20 mouse cellular contexts compared by ENCODE assay signal in genomic region chr2:163394977-163395376, GRCm38 (mm10). TPM values are rescaled to one million over a fixed set of nuclear protein-coding genes. Genes with fewer than 3 reads are reported as not detected.
DNase-seq lines count a peak whose midpoint lies in the region; ATAC-seq and TF ChIP-seq lines count a peak whose summit lies in the region.
"Had no signal": no experiment of that assay in that cellular context is flagged by ENCODE, and none has a peak within 500 bp of the region (broad histone marks: within the 10 kb centered on the region; RNA-seq: fewer than 3 reads in every experiment).

No protein-coding gene starts in this region.

- no peak overlapping the region for H3K27ac ChIP-seq in lung, embryonic 15.5 days
- H3K27ac ChIP-seq in heart, embryonic 14.5 days (replicated peaks in 1 of 2; ENCODE audit: control insufficient read depth in 1 of 2, insufficient read depth in 1 of 2, low read depth in 2 of 2, low read length in 2 of 2): peak overlapping the region; percentile 84 to 95
- no peak overlapping the region for H3K27ac ChIP-seq in intestine, embryonic 16.5 days (ENCODE audit: low read length)
- no peak overlapping the region for H3K27ac ChIP-seq in liver, postnatal 0 days (ENCODE audit: low read depth)
- H3K27ac ChIP-seq: forebrain, embryonic 10.5 days; hindbrain, embryonic 10.5 days; kidney, embryonic 15.5 days; limb, embryonic 10.5 days; neural tube, embryonic 15.5 days had no signal

- H3K9ac ChIP-seq in lung, embryonic 15.5 days: no peak overlapping the region
- peak overlapping the region; percentile 94 for H3K9ac ChIP-seq in heart, embryonic 14.5 days (ENCODE audit: low read length)
- peak overlapping the region; percentile 52 for H3K9ac ChIP-seq in intestine, embryonic 16.5 days (ENCODE audit: low read depth, low read length)
- no peak overlapping the region for H3K9ac ChIP-seq in liver, postnatal 0 days (replicated peaks)
- H3K9ac ChIP-seq: kidney, embryonic 15.5 days; neural tube, embryonic 15.5 days had no signal

- no peaks in the 10 kb centered on the region for H3K9me3 ChIP-seq in lung, embryonic 15.5 days
- H3K9me3 ChIP-seq in heart, embryonic 14.5 days (ENCODE audit: control insufficient read depth, low read length): no peaks in the 10 kb centered on the region
- no peaks in the 10 kb centered on the region for H3K9me3 ChIP-seq in intestine, embryonic 16.5 days (ENCODE audit: control insufficient read depth, low read length)
- no peaks in the 10 kb centered on the region for H3K9me3 ChIP-seq in liver, postnatal 0 days (ENCODE audit: low read length)
- H3K9me3 ChIP-seq: forebrain, embryonic 10.5 days; hindbrain, embryonic 10.5 days; kidney, embryonic 15.5 days; limb, embryonic 10.5 days; neural tube, embryonic 15.5 days had no signal

- 0 out of 2 replicates have a peak, but pooled peaks cover 4% of the 10 kb centered on the region for H3K4me1 ChIP-seq in lung, embryonic 15.5 days
- H3K4me1 ChIP-seq in heart, embryonic 14.5 days (ENCODE audit: control insufficient read depth in 2 of 2, insufficient read depth in 2 of 2, low read length in 2 of 2): peaks cover 29 to 32% of the 10 kb centered on the region in 2 experiments
- H3K4me1 ChIP-seq in intestine, embryonic 16.5 days (ENCODE audit: control insufficient read depth, insufficient read depth, low read length): no peaks in the 10 kb centered on the region
- H3K4me1 ChIP-seq in liver, postnatal 0 days (ENCODE audit: insufficient read depth): no peaks in the 10 kb centered on the region
- H3K4me1 ChIP-seq: neural tube, embryonic 15.5 days had no signal

- no peaks in the 10 kb centered on the region for H3K27me3 ChIP-seq in lung, embryonic 15.5 days
- no peaks in the 10 kb centered on the region for H3K27me3 ChIP-seq in heart, embryonic 14.5 days (ENCODE audit: control insufficient read depth, insufficient read depth, low read length)
- H3K27me3 ChIP-seq in intestine, embryonic 16.5 days (replicated peaks; ENCODE audit: control insufficient read depth, insufficient read depth, low read length): no peaks in the 10 kb centered on the region
- no peaks in the 10 kb centered on the region for H3K27me3 ChIP-seq in liver, postnatal 0 days (ENCODE audit: insufficient read depth, low read length)
- H3K27me3 ChIP-seq: kidney, embryonic 15.5 days had no signal

- TF ChIP-seq CTCF in liver, postnatal 0 days (IDR thresholded peaks at IDR 0.05; ENCODE audit: low read depth): no peak

- H3K4me2 ChIP-seq in lung, embryonic 15.5 days: peak overlapping the region; percentile 24; the same call in 1 of the 2 replicates
- H3K4me2 ChIP-seq in heart, embryonic 14.5 days (ENCODE audit: low read length): peak overlapping the region; percentile 80
- H3K4me2 ChIP-seq in intestine, embryonic 16.5 days (ENCODE audit: low read depth, low read length): no peak overlapping the region; the same call in 1 of the 2 replicates
- no peak overlapping the region for H3K4me2 ChIP-seq in liver, postnatal 0 days (ENCODE audit: low read depth, low read length)
- H3K4me2 ChIP-seq: liver, embryonic 11.5 days; midbrain, embryonic 11.5 days; neural tube, embryonic 15.5 days had no signal

- H3K36me3 ChIP-seq in lung, embryonic 15.5 days: no peaks in the 10 kb centered on the region
- H3K36me3 ChIP-seq in heart, embryonic 14.5 days (ENCODE audit: control insufficient read depth, insufficient read depth, low read length): peaks cover 14% of the 10 kb centered on the region
- no peaks in the 10 kb centered on the region for H3K36me3 ChIP-seq in intestine, embryonic 16.5 days (ENCODE audit: control insufficient read depth, insufficient read depth, low read length)
- no peaks in the 10 kb centered on the region for H3K36me3 ChIP-seq in liver, postnatal 0 days (replicated peaks; ENCODE audit: insufficient read depth, low read length)
- H3K36me3 ChIP-seq: forebrain, embryonic 10.5 days; hindbrain, embryonic 10.5 days; kidney, embryonic 15.5 days; limb, embryonic 10.5 days; neural tube, embryonic 15.5 days had no signal

- no peak for TF ChIP-seq EP300 in liver, postnatal 0 days (IDR thresholded peaks at IDR 0.05; ENCODE audit: low read depth)

- ATAC-seq in lung, embryonic 15.5 days (ENCODE audit: borderline replicate concordance, extremely low read depth, low FRiP score, low TSS enrichment): no peak
- no peak for ATAC-seq in heart, embryonic 14.5 days (ENCODE audit: insufficient number of reproducible peaks, insufficient read depth, low FRiP score, low read depth)
- ATAC-seq in intestine, embryonic 16.5 days: no peak
- ATAC-seq in liver, postnatal 0 days: no peak

- WGBS in lung, embryonic 15.5 days: 62% methylated on average over 6 of the region's 6 CpGs
- WGBS in heart, embryonic 14.5 days: 32% methylated on average over 6 of the region's 6 CpGs
- WGBS in intestine, embryonic 16.5 days: 67% methylated on average over 6 of the region's 6 CpGs
- WGBS in liver, postnatal 0 days (ENCODE audit: insufficient replicate concordance): 71% methylated on average over 6 of the region's 6 CpGs

- H3K4me3 ChIP-seq in lung, embryonic 15.5 days: 0 out of 2 replicates have a peak overlapping the region, but pooled peaks have one; percentile 1
- H3K4me3 ChIP-seq in heart, embryonic 14.5 days (ENCODE audit: control insufficient read depth in 1 of 2, insufficient read depth in 1 of 2, low read depth in 1 of 2, low read length in 2 of 2): peak overlapping the region; percentile 76 to 91
- H3K4me3 ChIP-seq in intestine, embryonic 16.5 days (ENCODE audit: low read length): peak overlapping the region; percentile 36; the same call in 1 of the 2 replicates
- no peak overlapping the region for H3K4me3 ChIP-seq in liver, postnatal 0 days (ENCODE audit: low read depth, low read length)
- H3K4me3 ChIP-seq: forebrain, embryonic 10.5 days; hindbrain, embryonic 10.5 days; kidney, embryonic 15.5 days; limb, embryonic 10.5 days; neural tube, embryonic 15.5 days had no signal

- intact Hi-C loops in left cerebral cortex, postnatal 4 days (cut with DNase I): no loop called here

- DNase-seq in lung, adult 18-20 months: no peak
- DNase-seq in left cerebral cortex, postnatal 4 days: no peak
- no peak for DNase-seq in kidney, adult 8-10 months
- DNase-seq in liver, postnatal 0 days: no peak
- DNase-seq: adrenal gland, postnatal 36 days; cerebellum, adult 9-10 months; gastrocnemius, postnatal 25 days; layer of hippocampus, postnatal 36 days; lung, postnatal 36 days; right cerebral cortex, postnatal 4 days had no signal

RNA-seq across cellular contexts. Expression of gene Jph2, which starts 2.8 kb away (rescaled TPM):
- polyA plus RNA-seq in lung, embryonic 15.5 days (2015; fragmentation: Nextera tagmentation; extraction: Ambion mirVana): 6.9 and 7.7 TPM in 2 replicates
- polyA plus RNA-seq in heart, embryonic 14.5 days (2014; fragmentation: Nextera tagmentation; extraction: Ambion mirVana): 25.5 and 29.4 TPM in 2 replicates
- 6.3 and 7.5 TPM in 2 replicates for polyA plus RNA-seq in intestine, embryonic 16.5 days (2015; fragmentation: Nextera tagmentation; extraction: Ambion mirVana)
- under 1 TPM; 0.54 to 0.74 TPM for total RNA-seq in left cerebral cortex, postnatal 4 days (2021)
- polyA plus RNA-seq in liver, postnatal 0 days (2015; fragmentation: Nextera tagmentation; extraction: Ambion mirVana): 0.11 and 0.19 TPM in 2 replicates

RNA-seq across cellular contexts. Expression of gene Oser1, which starts 29.5 kb away (rescaled TPM):
- 90.1 and 94.5 TPM in 2 replicates for polyA plus RNA-seq in lung, embryonic 15.5 days (2015; fragmentation: Nextera tagmentation; extraction: Ambion mirVana)
- 52.6 and 56.8 TPM in 2 replicates for polyA plus RNA-seq in heart, embryonic 14.5 days (2014; fragmentation: Nextera tagmentation; extraction: Ambion mirVana)
- 79.4 and 85.8 TPM in 2 replicates for polyA plus RNA-seq in intestine, embryonic 16.5 days (2015; fragmentation: Nextera tagmentation; extraction: Ambion mirVana)
- 10 to 100 TPM; 23.3 to 23.7 TPM for total RNA-seq in left cerebral cortex, postnatal 4 days (2021)
- 42.6 and 50.4 TPM in 2 replicates for polyA plus RNA-seq in liver, postnatal 0 days (2015; fragmentation: Nextera tagmentation; extraction: Ambion mirVana)

RNA-seq across cellular contexts. Expression of gene Gdap1l1, which starts 43.3 kb away (rescaled TPM):
- polyA plus RNA-seq in lung, embryonic 15.5 days (2015; fragmentation: Nextera tagmentation; extraction: Ambion mirVana): 0.62 and 1.3 TPM in 2 replicates
- polyA plus RNA-seq in heart, embryonic 14.5 days (2014; fragmentation: Nextera tagmentation; extraction: Ambion mirVana): 0.39 and 0.54 TPM in 2 replicates
- 3.9 and 5.0 TPM in 2 replicates for polyA plus RNA-seq in intestine, embryonic 16.5 days (2015; fragmentation: Nextera tagmentation; extraction: Ambion mirVana)
- total RNA-seq in left cerebral cortex, postnatal 4 days (2021): 10 to 100 TPM; 90.8 to 98.3 TPM
- not detected in 2 replicates for polyA plus RNA-seq in liver, postnatal 0 days (2015; fragmentation: Nextera tagmentation; extraction: Ambion mirVana)
- total RNA-seq: gastrocnemius, postnatal 25 days had no signal

Comparison
In these comparisons a context has a peak if more than half of its experiments do, and no peak if none do; other contexts are left out.
1. H3K27ac ChIP-seq: peak in heart, embryonic 14.5 days (2 of 2); none in lung, embryonic 15.5 days (single experiment), intestine, embryonic 16.5 days (single experiment) and liver, postnatal 0 days (single experiment).
2. H3K4me2 ChIP-seq: peak in lung, embryonic 15.5 days (single experiment) and heart, embryonic 14.5 days (single experiment); none in intestine, embryonic 16.5 days (single experiment) and liver, postnatal 0 days (single experiment).
3. H3K9ac ChIP-seq: peak in heart, embryonic 14.5 days (single experiment) and intestine, embryonic 16.5 days (single experiment); none in lung, embryonic 15.5 days (single experiment) and liver, postnatal 0 days (single experiment).